Mouse (Mus musculus): ENCODE results near the gene Thsd4. TPM values are rescaled to one million over a fixed set of nuclear protein-coding genes. Genes with fewer than 3 reads are reported as not detected.
"Not testable (repeated sequence)": the region's sequence is repeated elsewhere in the genome, so short reads cannot be mapped to it uniquely, and the experiment has no call there.

Gene Thsd4
- polyA plus RNA-seq, 1 experiment from 2014 or later: 8.7 TPM

DNA sequence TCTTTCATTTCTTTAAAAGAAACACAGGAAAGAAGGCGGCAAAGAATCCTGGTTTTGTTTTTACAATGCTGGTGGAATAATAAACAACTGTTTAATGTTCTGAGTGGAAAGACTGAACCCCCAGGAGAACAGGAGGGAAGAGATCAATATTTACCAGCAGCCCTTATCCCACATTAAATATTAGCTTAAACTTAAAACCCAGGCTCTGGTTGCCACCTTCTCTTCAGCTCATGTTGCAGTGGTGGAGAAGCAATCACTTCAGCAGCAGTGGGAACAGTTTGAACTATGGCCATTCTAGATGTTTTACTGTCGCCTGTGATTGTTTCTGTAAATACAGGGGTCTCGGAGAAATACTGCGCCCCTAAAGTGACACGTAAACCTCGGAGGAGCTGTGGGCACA lies 341.7 kb downstream of the Thsd4 start:
- Histone ChIP-seq H3K4me2 (no peak overlapping the region), H3K27me3 (no peaks in the 10 kb centered on the region), H3K4me1 (replicated peaks) (peaks cover 24% of the 10 kb centered on the region), H3K9ac (no peak overlapping the region), H3K36me3 (no peaks in the 10 kb centered on the region), H3K27ac (replicated peaks) (no peak overlapping the region), H3K9me3 (no peaks in the 10 kb centered on the region), H3K4me3 (no peak overlapping the region)
- ATAC-seq (ENCODE audit: low read depth): no peak
- 69% methylated on average over 6 of the region's 6 CpGs for WGBS

DNA sequence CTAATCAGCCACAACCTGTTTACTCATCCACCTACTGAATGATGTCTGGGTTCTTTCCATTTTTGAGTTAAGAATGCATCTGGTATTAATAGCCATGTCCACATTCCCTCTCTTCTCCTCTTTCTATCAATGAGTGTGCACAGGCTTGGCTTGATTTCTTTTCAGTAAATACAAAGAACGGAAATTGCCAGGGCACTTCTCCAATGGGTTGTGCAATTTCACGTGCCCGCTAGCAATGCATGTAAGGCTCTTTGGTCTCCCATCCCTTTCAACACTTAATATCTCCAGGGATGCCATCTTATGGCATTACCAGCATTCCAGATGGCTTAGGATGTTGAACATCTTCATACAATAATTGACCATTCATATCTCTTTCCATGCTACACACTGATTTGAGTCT lies 345.5 kb downstream of the Thsd4 start:
- H3K4me1 ChIP-seq (replicated peaks): peaks cover 27% of the 10 kb centered on the region
- H3K27me3 ChIP-seq: no peaks in the 10 kb centered on the region
- ATAC-seq (ENCODE audit: low read depth): no peak
- H3K36me3 ChIP-seq: no peaks in the 10 kb centered on the region
- no peak overlapping the region for H3K4me2 ChIP-seq
- no peak overlapping the region for H3K9ac ChIP-seq
- H3K4me3 ChIP-seq: no peak overlapping the region
- H3K27ac ChIP-seq (replicated peaks): no peak overlapping the region
- H3K9me3 ChIP-seq: no peaks in the 10 kb centered on the region
- 86% methylated on average over 3 of the region's 3 CpGs for WGBS

DNA sequence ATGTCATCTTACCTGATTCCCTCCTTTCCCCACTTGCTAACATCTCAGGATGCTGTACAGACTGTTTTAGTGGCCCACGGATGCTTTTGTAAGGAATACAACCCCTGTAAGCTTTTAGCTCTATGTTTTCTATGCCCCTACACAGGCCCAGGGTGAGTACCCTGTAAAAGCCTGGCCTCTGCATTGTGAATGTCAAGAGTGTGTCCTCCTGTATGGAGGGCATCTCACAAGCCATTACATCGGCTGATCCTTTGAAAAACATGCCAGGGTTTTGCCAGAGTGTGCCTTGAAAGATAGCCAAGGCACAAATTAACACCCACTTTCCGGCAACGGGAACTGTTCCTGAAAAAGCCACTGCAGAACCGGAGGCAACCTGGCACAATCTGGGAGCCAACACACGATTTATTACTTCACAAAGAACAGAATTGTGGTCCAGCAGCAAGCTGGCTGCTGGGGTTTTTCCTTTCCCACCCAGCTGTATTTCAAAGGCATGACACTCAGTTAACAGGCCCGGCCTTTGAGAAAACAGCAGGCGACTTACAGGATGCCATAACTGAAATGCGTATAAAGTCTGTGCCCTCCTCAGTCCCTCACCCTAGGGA lies 349.3 kb downstream of the Thsd4 start:
- H3K9me3 ChIP-seq, H3K4me2 ChIP-seq, H3K27me3 ChIP-seq, H3K36me3 ChIP-seq, H3K4me3 ChIP-seq, H3K9ac ChIP-seq: not testable (repeated sequence)
- Histone ChIP-seq H3K4me1 (replicated peaks) (peaks cover 17% of the 10 kb centered on the region), H3K27ac (replicated peaks) (peak overlapping the region; percentile 63)
- WGBS: 13% methylated on average over 9 of the region's 9 CpGs
- ATAC-seq (ENCODE audit: low read depth): peak; percentile 75

DNA sequence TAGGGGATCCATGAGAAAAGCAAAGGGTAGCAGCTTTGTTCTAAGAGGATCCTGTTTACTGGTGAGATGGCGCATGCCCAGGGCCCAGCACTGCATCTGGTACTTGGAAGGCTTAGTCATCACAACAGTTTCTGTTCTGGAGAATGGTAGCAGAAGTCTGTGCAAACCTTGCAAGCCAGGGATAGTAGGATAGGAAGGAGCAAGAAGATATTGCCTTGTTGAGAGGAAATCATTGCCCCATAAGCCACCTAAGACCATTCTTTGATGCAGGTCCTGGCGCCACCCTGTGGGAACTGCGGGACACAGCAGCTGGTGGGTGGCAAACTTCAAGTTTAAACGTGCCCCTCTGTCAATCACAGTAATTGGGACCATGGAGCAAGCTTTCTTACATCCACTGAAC lies 354.9 kb downstream of the Thsd4 start:
- Histone ChIP-seq H3K4me2 (no peak overlapping the region), H3K27ac (replicated peaks) (no peak overlapping the region), H3K36me3 (no peaks in the 10 kb centered on the region), H3K4me3 (no peak overlapping the region), H3K27me3 (no peaks in the 10 kb centered on the region), H3K9ac (no peak overlapping the region), H3K4me1 (replicated peaks) (peaks cover 8% of the 10 kb centered on the region), H3K9me3 (no peaks in the 10 kb centered on the region)
- ATAC-seq (ENCODE audit: low read depth): no peak
- 75% methylated on average over 4 of the region's 4 CpGs for WGBS

DNA sequence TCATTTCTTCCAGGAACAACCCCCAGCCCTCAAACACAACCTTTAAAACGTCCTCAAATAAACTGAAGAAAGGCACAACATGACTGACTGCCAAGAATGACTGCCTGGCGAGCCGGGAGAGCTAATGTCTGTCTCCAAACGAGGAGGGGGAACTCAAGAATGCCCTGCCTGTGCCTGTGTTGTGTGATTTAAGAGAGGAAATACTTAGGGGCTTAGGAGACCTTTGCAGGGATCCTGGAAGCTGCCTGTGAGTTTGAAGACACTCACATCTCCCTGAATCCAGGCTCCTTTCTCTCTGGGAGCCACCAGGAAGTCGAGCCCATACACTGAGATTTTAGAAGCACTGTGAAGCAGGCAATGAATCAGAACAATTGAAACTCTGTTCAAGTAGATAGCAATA lies 361.0 kb downstream of the Thsd4 start:
- no peak overlapping the region for H3K4me2 ChIP-seq
- peak; percentile 67 for ATAC-seq (ENCODE audit: low read depth)
- H3K27me3 ChIP-seq: no peaks in the 10 kb centered on the region
- WGBS: 5% methylated on average over 5 of the region's 5 CpGs
- no peak overlapping the region for H3K4me3 ChIP-seq
- no peak overlapping the region for H3K9ac ChIP-seq
- no peaks in the 10 kb centered on the region for H3K36me3 ChIP-seq
- no peaks in the 10 kb centered on the region; the same call in 1 of the 2 replicates for H3K9me3 ChIP-seq
- H3K4me1 ChIP-seq (replicated peaks): peaks cover 23% of the 10 kb centered on the region
- peak overlapping the region; percentile 65 for H3K27ac ChIP-seq (replicated peaks)

DNA sequence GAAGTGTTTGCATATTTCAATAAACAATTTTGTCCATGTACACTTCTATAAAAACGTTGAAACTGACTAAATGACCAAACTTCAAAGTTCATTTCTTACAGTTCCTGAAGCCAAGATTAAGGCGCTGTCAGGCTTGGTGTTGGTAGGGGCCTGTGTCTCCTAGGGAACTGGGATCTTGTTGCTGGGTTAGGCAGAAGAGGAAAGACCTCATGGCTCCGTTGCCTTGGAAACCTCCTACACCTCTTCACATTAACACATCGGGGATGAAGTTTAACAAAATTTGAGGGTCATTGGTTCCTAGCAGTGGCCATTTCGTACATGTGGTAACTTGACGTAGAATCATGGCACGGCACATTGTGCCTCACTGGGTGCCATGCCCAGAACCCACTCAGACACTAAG lies 361.7 kb downstream of the Thsd4 start:
- peak overlapping the region; percentile 65 for H3K27ac ChIP-seq (replicated peaks)
- WGBS: 43% methylated on average over 7 of the region's 7 CpGs

DNA sequence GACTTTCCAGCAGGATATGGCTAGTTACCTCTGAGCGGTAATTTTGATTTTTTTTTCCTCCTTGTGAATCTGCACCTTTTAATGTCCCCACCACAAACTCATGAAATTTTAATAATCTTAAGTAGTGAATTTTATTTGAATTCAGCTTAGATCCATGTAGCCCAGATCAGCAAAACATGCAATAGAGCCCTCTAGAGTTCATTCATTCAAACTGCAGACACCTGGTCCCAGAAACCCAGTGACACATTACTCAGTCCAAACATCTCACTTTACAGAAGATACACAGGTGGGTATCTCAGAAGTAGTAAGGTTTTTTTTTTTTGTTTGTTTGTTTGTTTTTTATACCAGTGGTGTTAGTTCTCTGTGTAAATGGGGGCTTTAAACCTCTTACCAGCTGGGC lies 368.9 kb downstream of the Thsd4 start:
- Histone ChIP-seq H3K4me1 (replicated peaks) (peaks cover 14% of the 10 kb centered on the region), H3K9me3 (no peaks in the 10 kb centered on the region; the same call in none of the 2 replicates), H3K27ac (replicated peaks) (no peak overlapping the region), H3K9ac (no peak overlapping the region), H3K36me3 (no peaks in the 10 kb centered on the region), H3K27me3 (no peaks in the 10 kb centered on the region), H3K4me3 (no peak overlapping the region), H3K4me2 (no peak overlapping the region)
- 96% methylated on average over 1 of the region's 1 CpGs for WGBS
- no peak for ATAC-seq (ENCODE audit: low read depth)

More for the DNA sequence above, 361.7 kb downstream of the Thsd4 start:
- peaks cover 23% of the 10 kb centered on the region for H3K4me1 ChIP-seq (replicated peaks)
- no peaks in the 10 kb centered on the region for H3K27me3 ChIP-seq
- H3K36me3 ChIP-seq: no peaks in the 10 kb centered on the region
- H3K4me2 ChIP-seq: no peak overlapping the region
- no peak overlapping the region for H3K4me3 ChIP-seq
- no peaks in the 10 kb centered on the region; the same call in 1 of the 2 replicates for H3K9me3 ChIP-seq
- no peak for ATAC-seq (ENCODE audit: low read depth)
- H3K9ac ChIP-seq: no peak overlapping the region

DNA sequence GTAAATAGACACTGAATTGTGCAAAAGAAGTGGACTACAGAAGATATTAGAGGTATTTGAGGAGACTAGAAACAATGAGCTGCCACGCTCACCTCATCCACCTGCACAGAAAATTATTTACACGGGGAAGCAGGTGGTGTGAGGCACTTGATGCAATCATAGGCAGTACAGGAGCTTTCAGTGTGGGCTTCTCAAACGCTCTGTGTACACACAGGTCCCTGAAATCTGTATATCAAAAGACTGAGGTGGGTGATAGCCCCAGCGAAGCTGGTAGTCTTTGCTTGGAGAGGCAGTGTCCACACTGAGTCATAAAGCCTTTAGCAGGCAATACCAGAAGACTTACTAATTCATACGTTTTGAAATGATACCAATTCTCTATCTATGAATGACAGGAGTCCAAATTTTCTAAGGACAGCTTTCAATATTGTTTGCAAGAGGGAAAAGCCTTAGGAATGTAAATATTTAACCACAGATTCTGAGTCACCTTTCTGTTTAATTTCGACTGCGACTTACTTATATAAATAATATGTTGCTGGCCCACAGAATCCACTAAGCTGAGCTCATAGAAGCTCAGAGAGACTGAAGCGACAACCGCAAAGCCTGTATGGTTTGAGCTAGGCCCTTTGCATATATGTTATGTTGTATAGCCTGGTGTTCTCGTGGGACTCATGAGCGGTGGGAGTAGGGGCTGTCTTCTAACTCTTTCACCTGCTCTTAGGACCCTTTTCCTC lies 369.8 kb downstream of the Thsd4 start:
- Histone ChIP-seq H3K27ac (replicated peaks) (no peak overlapping the region), H3K4me3 (no peak overlapping the region), H3K4me1 (replicated peaks) (peaks cover 22% of the 10 kb centered on the region), H3K27me3 (no peaks in the 10 kb centered on the region), H3K9me3 (no peaks in the 10 kb centered on the region; the same call in none of the 2 replicates), H3K4me2 (no peak overlapping the region), H3K9ac (no peak overlapping the region), H3K36me3 (no peaks in the 10 kb centered on the region)
- 91% methylated on average over 11 of the region's 11 CpGs for WGBS
- no peak for ATAC-seq (ENCODE audit: low read depth)

DNA sequence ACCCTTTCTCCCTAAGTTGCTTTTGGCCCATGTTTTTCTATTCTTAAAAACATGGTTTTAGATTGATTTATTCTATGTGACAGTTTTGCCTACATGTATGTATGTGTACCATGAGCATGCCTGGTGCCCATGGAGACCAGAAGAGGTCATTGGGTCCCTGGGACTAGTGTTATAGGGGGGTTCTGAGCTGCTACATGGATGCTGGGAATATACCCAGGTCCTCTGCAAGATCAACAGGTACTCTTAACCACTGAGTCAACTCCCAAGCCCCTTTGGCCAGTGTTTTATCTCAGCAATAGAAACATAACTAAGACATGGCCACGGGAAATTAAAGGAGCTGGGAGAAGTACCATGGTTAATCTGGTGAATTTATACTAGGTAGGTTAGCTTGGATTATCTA lies 371.3 kb downstream of the Thsd4 start:
- Histone ChIP-seq H3K9ac (no peak overlapping the region), H3K9me3 (no peaks in the 10 kb centered on the region; the same call in 1 of the 2 replicates), H3K27me3 (no peaks in the 10 kb centered on the region), H3K36me3 (no peaks in the 10 kb centered on the region), H3K4me1 (replicated peaks) (peaks cover 22% of the 10 kb centered on the region), H3K27ac (replicated peaks) (no peak overlapping the region), H3K4me2 (no peak overlapping the region), H3K4me3 (no peak overlapping the region)
- WGBS: 92% methylated on average over 1 of the region's 1 CpGs
- no peak for ATAC-seq (ENCODE audit: low read depth)

DNA sequence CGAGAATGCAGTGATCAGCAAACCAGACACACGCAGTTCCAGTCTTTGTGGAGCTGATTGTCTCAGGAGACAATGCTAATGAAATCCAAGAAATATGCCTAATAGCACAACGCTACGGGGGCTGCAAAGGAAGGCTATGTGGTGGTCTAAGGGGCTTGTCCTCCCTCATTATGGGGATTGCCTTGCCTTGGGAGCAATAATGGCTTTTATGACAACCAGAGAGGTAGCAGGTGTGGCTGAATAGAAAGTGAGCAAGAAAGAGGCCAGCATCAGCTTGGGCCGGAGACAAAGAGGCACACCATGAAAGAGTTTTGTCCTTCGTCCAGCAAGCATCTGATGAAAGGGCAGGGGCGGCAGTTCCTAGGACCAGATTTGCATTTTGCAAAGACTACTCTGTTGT lies 372.9 kb downstream of the Thsd4 start:
- H3K4me2 ChIP-seq: peak overlapping the region; percentile 28
- peak overlapping the region; percentile 65 for H3K27ac ChIP-seq (replicated peaks)
- no peaks in the 10 kb centered on the region; the same call in 1 of the 2 replicates for H3K9me3 ChIP-seq
- H3K27me3 ChIP-seq: no peaks in the 10 kb centered on the region
- peaks cover 22% of the 10 kb centered on the region for H3K4me1 ChIP-seq (replicated peaks)
- no peak overlapping the region for H3K4me3 ChIP-seq
- H3K36me3 ChIP-seq: no peaks in the 10 kb centered on the region
- H3K9ac ChIP-seq: peak overlapping the region; percentile 31
- no peak for ATAC-seq (ENCODE audit: low read depth)
- WGBS: 18% methylated on average over 7 of the region's 7 CpGs

DNA sequence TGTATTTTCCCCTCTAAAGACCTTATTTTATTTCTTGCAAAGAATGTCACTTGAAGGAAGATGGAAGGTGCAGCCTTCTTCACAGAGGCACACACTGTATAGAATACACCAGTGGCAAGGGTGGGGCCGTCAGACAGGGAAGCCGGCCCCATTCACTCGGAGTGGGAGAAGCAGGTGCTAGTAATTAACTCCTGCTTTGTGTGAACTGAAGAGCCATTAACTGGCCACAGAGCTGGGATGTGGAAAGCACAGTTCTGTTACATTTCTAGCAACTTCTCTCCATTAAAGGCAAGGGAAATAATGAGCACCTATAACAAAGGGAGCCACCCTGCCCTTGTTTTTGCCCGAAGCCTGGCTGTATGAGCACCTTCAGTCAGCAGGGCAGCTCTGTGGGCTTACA lies 374.4 kb downstream of the Thsd4 start:
- no peaks in the 10 kb centered on the region for H3K9me3 ChIP-seq
- 17% methylated on average over 4 of the region's 4 CpGs for WGBS
- no peak overlapping the region for H3K9ac ChIP-seq
- peak; percentile 27; the same call in 1 of the 2 replicates for ATAC-seq (ENCODE audit: low read depth)
- H3K36me3 ChIP-seq: no peaks in the 10 kb centered on the region
- H3K27me3 ChIP-seq: no peaks in the 10 kb centered on the region
- peaks cover 33% of the 10 kb centered on the region for H3K4me1 ChIP-seq (replicated peaks)
- H3K27ac ChIP-seq (replicated peaks): no peak overlapping the region
- no peak overlapping the region for H3K4me2 ChIP-seq
- no peak overlapping the region for H3K4me3 ChIP-seq

DNA sequence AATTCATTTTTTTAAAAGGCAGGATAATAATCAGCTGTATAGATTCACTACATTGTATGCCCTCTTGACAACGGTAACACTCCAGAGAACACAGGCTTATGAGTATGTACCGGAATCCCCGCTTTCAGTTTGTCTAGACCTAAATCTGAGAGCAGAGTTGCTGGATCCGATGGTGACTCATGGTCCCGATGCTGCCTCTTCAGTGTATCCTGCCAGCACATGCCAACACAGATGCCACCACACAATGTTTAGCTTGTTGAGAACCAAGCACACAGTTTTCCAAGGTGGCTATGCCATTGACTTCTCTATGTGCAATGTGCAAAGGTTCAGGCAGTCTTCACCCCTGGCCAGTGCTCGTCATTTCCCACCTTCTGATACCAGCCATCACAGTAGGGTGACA lies 378.0 kb downstream of the Thsd4 start:
- H3K27ac ChIP-seq (replicated peaks): no peak overlapping the region
- H3K9me3 ChIP-seq: no peaks in the 10 kb centered on the region
- ATAC-seq (ENCODE audit: low read depth): no peak
- H3K9ac ChIP-seq: no peak overlapping the region
- WGBS: 96% methylated on average over 6 of the region's 6 CpGs
- no peak overlapping the region for H3K4me2 ChIP-seq
- no peaks in the 10 kb centered on the region for H3K27me3 ChIP-seq
- H3K4me3 ChIP-seq: no peak overlapping the region
- H3K4me1 ChIP-seq (replicated peaks): peaks cover 54% of the 10 kb centered on the region
- H3K36me3 ChIP-seq: no peaks in the 10 kb centered on the region
